Mouse (Mus musculus): ENCODE measurements around the gene Nfkbie.

The Nfkbie gene

DNA sequence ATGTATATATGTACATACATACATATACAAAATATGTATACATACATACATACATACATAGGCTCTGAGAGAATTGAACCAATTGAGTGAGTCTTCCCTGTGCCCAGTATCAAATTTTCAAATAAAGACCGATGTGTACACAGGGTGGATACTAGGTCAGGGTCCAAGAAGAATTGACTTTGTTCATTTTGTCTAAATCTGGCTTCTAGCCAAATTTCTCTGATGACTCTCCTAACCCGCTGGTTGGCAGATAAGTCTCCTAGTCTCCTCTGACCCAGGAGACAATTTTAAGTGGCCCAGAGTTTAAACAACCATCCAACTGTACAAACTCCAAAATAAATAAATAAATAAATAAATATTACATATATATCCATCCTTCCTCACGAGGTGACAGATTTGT is 43.4 kb downstream of the Nfkbie start:
- DNase-seq (ENCODE audit: low spot score) = peak; percentile 10

DNA sequence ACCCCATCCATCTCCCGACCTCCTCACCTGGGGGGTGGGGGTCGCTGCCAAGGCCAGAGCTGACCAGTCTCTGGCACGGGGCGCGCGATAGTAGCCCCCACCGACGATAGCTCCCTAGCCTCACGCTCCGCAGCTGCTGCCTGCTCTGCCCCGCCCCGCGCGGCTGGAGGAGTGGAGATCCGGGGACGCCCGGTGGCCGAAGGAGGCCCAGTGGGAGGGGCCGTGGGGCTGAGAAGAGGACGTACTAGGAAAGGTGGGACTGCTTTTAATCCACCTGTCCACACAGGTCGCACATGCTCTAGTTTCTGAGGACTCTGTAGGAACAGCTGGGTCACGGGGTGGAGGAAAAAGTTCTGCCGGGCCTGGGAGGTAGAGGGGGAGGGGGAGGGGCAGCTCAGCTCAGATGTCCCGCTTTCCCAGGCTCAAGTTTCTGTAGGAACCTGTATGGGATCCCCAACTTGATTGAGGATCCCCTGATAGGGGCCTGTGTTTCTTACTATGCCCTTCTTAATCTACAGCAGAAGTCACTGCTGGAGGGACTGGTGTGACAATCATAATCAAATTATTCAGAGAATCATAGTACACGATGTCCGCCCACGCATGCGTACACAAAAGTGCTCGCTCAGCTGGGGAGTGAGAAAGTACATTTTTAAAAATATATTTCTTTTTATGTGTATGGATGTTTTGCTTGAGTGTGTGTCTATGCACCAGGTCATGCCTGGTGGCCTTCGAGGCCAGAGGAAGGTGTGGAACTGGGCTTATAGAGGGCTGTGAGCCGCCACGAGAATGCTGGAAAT is 44.1 kb downstream of the Nfkbie start, which contains the start of gene Slc29a1:
Gene Slc29a1 (minus strand): TSS at position 161 of the 797 bp plus-strand sequence.
- DNase-seq (ENCODE audit: low spot score) = no peak

DNA sequence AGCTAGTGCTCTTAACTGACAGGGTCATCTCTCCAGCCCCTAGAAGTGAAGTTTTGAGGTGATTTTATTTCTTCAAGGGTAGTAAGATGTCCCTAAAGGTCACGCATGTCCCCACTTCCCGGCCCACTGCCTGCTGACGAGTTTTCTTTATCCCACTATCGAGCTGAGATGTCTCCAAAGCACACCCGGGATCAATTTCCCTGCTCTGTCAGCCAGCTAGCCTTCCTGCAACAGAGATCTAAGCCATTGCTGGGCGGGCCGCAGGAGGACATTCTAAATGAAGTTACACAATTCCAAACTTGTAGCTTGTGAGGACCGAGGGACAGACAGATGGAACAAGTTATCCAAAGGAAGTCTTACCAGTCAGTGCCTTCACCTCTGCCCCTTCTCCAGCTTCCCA is 44.8 kb downstream of the Nfkbie start:
- DNase-seq (ENCODE audit: low spot score) = no peak

DNA sequence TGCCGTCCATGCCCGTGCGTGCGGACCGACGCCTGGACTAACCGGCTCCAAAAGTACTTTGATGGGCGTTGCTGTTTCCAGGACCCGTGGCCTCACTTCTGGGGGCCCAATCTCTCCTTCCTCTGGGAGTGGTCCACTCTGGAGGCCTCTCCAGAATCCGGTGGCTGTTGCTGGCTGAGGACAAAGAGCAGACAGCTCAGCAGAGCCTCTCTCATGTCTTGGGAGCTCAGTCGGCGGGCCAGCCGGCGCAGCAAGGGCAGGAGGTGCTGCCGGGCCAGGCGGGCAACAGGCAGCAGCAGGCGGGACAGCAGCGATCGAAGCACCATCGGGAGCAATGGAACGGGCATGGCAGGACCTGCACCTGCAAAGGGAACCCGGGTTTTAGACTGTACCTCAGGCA is 45.8 kb downstream of the Nfkbie start:
- no peak for DNase-seq (ENCODE audit: low spot score)

DNA sequence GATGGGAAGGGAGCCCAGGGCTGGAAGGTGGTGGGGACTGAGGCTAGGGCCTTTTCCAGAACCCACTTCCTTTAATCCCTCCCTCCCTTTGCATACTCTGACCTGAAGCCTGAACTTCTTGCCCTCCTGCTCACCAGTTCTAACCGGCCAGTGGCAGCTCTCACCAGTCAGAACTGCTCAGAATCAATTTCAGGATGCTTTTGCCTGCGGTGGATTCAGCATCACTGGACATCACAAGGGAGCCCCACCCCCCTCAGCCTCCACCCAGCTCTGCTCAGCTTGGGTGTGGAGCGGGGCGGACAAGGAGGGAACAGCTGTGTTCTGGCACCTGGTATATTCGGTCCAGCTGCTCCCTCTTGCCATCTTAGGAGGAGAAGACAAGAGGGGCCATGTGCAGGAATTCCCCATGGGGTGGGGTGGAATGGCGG is 46.4 kb downstream of the Nfkbie start, which contains the start of gene Mymx:
Gene Mymx (minus strand): TSS at position 226 of the 428 bp plus-strand sequence.
- no peak for DNase-seq (ENCODE audit: low spot score)

DNA sequence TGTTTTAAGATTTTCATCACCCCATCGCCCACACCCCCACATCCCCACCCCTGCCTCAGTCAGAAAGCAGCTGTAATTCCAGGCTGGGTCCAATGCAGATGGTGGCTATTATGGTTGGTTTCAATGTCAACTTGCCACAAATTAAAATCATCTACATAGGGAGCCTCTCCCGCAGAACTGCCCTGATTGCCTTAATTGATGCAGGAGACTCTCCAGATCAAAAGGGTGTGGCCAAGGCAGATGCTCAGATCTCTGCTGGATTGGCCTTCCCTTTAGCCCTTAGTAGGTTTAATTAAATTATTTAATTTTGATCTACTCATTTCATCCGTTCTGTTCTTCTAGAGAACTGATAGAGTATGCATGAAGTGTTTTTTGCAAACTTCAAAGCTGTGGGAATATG is 47.5 kb downstream of the Nfkbie start:
- DNase-seq (ENCODE audit: low spot score) = no peak

DNA sequence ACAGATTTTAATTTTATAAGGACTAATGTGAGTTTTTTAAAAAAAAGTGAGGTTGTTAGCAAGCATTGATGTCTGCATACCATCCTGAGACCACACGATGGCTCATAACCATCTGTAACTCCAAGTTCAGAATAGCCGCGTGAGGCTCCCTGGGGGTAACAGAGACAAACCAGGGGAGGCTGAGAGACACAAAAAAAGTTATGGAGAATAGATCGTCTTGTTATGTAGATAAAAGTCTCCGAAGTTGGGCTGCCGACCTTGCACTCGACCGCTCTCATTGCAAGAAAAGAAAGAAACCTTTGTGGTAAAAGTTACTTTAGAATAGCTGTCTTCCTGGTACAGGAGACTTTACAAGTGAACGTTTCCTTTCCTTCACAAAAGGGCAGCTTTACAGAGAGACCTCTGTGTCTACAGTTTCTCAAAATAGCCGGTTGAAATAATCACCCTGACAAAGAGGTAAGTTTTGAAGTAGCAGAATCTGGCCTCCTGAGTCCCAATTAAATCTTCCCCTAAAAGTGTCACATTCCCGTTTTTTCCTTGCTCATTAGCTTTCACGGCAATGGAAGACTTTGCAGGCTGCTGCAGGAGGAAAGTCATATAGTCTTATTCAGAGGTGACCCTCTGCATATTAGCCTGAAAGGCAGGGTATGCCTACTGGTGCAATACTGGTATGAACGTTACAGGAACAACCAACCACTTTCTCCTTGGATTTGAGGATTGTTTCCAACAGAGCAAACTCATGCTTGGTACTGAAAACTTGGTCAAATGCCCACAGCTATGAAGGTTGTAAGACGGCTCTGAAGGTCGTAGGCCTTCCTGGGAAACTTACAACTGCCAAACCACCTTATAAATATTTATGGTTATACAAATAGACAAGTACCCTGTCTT is 51.7 kb downstream of the Nfkbie start:
- no peak for DNase-seq (ENCODE audit: low spot score)

DNA sequence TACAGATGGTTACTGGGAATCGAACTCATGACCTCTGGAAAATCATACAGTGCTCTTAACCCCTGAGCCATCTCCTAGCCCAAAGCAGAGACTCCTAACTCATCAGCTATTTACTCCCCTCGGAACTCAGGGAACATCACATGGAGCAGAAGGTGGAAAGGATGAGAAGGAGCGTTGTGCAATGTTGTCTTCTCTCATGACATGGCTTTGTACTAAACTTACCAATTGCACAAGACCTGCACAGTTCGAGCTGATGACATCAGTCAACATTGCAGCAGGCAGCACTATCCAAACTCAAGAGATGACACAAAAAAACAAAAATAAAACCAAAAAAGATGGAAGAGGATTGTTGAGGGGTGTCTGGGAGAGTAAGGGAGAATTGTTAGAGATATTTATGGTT is 52.9 kb downstream of the Nfkbie start:
- DNase-seq (ENCODE audit: low spot score) = no peak

DNA sequence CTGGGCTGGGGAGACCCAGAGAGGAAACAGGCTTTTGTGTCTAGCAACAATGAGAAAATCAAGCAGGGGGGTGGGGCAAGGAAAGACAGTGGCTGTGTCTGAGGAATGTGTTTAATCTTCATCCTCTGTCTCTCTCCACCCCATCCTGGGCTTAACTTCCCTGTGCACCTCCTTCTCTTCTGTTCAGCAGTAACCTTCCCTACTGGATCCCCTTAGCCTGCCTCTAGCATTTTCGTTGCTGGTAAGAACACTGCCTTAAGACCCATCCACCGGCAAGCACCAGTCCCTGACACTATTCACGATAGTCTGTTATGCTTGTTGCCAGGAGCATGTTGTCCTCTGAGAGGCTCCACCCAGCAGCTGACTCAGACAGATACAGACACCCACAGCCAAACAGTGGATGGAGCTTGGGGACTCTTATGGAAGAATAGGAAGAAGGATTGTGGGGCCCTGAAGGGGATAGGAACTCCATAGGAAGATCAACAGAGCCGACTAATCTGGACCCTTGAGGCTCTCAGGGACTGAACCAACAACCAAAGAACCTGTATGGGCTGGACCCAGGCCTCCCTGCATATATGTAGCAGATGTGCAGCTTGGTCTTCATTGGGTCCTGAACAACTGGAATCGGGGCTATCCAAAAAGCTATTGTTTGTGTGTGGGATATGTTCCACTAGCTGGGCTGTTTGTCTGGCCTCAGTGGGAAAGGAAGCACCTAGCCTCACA is 54.8 kb downstream of the Nfkbie start:
- DNase-seq (ENCODE audit: low spot score) = peak; percentile 60

DNA sequence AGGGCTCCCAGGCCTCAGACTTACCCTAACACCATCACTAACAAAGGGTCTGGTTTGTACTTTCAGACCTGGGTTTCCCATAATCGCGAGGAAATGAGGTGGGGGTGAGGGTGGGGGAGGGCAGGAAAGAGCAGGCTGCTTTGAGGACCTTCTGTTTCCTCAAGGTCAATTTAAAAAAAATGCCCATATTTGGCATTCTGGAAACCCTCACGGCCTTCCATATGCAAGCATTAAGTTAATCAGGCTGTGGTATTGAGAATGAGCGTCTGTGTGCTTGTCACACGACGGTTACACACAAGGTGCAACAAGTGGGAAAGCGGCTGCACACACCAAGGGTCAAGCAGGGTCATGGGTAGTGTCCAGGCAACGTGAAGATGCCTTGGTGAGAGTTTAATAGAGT is 56.5 kb downstream of the Nfkbie start:
- no peak for DNase-seq (ENCODE audit: low spot score)
